Mouse (Mus musculus): Measurements from ENCODE around the gene Ryr1. TPM values are rescaled to one million over a fixed set of nuclear protein-coding genes. Genes with fewer than 3 reads are reported as not detected.
A peak's percentile ranks its signal among the peaks of the same experiment; 100 is the strongest.

Ryr1 gene
- polyA plus RNA-seq (2012; rRNA removed): 0.03 and 0.05 TPM in 2 replicates

DNA sequence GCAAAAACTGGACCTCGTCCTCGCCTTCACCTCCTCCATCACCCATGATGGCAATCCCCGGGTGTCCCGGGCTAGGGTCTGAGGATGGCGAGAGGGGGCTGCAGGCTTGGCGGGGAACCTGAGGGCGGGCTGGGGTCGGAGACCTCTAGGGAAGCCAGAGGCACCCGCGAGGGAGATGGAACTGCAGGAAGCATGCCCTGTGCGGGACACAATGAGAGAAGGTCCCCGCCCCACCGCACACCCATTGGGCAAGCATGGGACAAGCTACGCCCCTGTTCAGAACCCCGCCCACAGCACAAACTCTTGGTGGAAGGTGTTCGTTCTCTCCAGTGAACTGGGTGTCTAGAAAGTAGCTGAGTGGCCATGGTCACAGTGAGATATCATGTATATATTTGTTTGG lies at the start of gene Ryr1:
Ryr1 (minus strand) TSS at position 210 of the 400 bp plus-strand sequence.
- WGBS: 1% methylated on average over 16 of the region's 16 CpGs
- 0 out of 2 replicates have a peak within 1 kb of the TSS, but pooled peaks have one; percentile 6 for H3K4me3 ChIP-seq (ENCODE audit: low read depth, low read length)

DNA sequence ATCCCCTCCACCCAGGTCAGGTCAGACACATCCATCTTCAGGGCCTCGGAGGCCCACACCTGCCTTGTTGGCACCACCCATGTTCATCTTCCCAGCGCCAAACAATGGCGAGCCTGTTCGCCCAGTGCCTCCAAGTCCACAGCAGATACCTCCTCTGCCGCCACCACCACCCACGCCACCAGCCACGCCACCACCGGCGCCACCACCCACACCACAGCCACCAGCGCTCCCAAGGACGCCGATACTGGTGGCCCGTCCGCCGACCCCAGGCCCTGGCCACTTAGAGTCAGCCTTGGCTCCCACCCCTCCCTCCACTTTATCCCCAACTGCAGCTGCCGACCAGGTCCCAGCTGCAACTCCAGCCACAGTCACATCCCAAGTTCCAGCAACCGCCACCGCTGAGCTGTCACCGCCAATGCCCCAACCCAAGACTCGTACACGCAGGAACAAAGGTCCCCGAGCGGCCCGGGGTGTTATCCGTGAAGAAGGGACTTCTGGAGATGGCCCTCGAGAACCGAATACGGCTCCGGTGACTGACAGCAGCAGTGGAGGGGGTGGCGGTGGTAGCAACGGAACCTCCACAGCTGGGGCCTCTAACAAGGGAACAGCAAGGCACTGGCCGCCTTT lies 47.5 kb upstream of the Ryr1 start:
- H3K27me3 ChIP-seq (ENCODE audit: control insufficient read depth, insufficient read depth, low read length): peaks cover 34% of the 10 kb centered on the region
- peaks cover 34% of the 10 kb centered on the region for H3K36me3 ChIP-seq (ENCODE audit: control insufficient read depth, insufficient read depth, low read length)
- TF ChIP-seq CTCF (IDR thresholded peaks at IDR 0.05; ENCODE audit: extremely low read depth, insufficient read length, insufficient replicate concordance, low read depth, low read length) (no peak), POLR2A (IDR thresholded peaks at IDR 0.05; ENCODE audit: low read depth, low read length) (no peak)
- no peak overlapping the region for H3K4me3 ChIP-seq (ENCODE audit: low read depth, low read length)
- 68% methylated on average over 32 of the region's 32 CpGs for WGBS
- H3K27ac ChIP-seq (ENCODE audit: insufficient read depth, low read depth, low read length): no peak overlapping the region
- peaks cover 20% of the 10 kb centered on the region for H3K4me1 ChIP-seq (ENCODE audit: control insufficient read depth, insufficient read depth, insufficient read length, low read length)

More for the DNA sequence above, at the start of gene Ryr1:
- no peaks in the 10 kb centered on the region; the same call in 1 of the 2 replicates for H3K27me3 ChIP-seq (ENCODE audit: control insufficient read depth, insufficient read depth, low read length)
- peaks cover 3% of the 10 kb centered on the region; the same call in 1 of the 2 replicates for H3K4me1 ChIP-seq (ENCODE audit: control insufficient read depth, insufficient read depth, insufficient read length, low read length)
- H3K36me3 ChIP-seq (ENCODE audit: control insufficient read depth, insufficient read depth, low read length): no peaks in the 10 kb centered on the region
- TF ChIP-seq POLR2A (IDR thresholded peaks at IDR 0.05; ENCODE audit: low read depth, low read length): no peak
- TF ChIP-seq CTCF (IDR thresholded peaks at IDR 0.05; ENCODE audit: extremely low read depth, insufficient read length, insufficient replicate concordance, low read depth, low read length): no peak
- H3K27ac ChIP-seq (ENCODE audit: insufficient read depth, low read depth, low read length): no peak within 1 kb of the TSS

DNA sequence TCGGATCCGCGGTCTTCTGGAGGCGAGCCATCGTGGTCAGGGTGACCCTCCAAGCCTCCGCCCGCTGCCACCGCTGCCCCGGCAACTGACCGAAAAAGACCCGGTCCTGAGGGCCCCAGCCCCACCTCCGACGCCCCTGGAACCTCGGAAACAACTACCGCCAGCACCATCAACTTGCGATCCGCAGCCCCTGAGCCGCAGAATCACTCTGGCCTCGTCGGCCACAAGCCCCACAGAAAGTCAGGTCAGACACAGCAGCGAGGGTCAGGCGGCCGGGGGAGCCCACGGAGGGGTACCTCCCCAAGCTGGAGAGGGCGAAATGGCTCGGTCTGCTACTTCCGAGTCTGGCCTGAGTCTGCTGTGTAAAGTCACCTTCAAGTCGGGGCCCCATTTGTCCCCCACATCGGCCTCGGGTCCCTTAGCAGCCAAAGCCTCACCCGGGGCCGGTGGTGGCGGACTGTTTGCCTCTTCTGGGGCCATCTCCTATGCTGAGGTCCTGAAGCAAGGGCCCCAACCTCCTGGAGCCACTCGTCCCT lies 46.7 kb upstream of the Ryr1 start:
- Histone ChIP-seq H3K4me1 (ENCODE audit: control insufficient read depth, insufficient read depth, insufficient read length, low read length) (peaks cover 20% of the 10 kb centered on the region), H3K27me3 (ENCODE audit: control insufficient read depth, insufficient read depth, low read length) (peaks cover 34% of the 10 kb centered on the region), H3K4me3 (ENCODE audit: low read depth, low read length) (peak overlapping the region; percentile 81), H3K27ac (ENCODE audit: insufficient read depth, low read depth, low read length) (no peak overlapping the region), H3K36me3 (ENCODE audit: control insufficient read depth, insufficient read depth, low read length) (peaks cover 31% of the 10 kb centered on the region)
- WGBS: 7% methylated on average over 34 of the region's 34 CpGs
- TF ChIP-seq POLR2A (IDR thresholded peaks at IDR 0.05; ENCODE audit: low read depth, low read length) (no peak), CTCF (IDR thresholded peaks at IDR 0.05; ENCODE audit: extremely low read depth, insufficient read length, insufficient replicate concordance, low read depth, low read length) (no peak)

DNA sequence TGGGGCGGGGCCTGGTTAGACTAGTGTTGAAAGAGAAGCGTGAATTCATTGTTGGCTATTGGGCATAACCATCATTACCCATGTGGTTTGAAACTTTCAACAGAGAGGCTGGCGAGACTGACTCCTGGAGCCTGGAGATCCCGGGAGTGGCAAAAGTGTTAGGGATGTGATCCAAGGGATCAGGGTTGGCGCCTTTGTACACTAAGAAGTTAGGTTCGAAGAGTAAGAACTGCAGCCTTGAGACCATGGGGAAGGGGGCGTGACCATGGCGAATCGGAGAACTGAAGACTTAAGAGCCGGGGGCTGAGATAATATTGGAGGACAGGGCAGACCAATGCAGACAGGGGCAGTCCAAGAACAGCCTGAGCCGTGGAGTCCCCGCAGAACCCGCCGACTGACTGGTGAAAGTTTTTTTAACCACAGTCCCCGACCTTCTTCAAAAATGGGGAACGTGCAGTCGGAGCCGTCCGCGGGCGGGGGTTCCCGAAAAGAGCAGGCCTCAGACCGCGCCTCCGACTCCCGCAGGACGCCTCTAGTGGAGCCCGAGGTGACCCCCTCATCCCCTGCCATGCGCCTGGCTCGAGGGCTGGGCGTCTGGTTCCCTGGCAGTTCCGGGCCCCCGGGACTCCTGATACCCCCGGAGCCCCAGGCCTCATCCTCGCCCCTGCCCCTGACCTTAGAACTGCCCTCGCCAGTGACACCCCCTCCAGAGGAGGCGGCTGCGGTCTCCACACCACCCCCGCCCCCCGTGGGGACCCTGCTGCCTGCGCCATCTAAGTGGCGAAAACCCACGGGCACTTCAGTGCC lies 46.0 kb upstream of the Ryr1 start:
- peaks cover 34% of the 10 kb centered on the region for H3K27me3 ChIP-seq (ENCODE audit: control insufficient read depth, insufficient read depth, low read length)
- peak overlapping the region; percentile 81 for H3K4me3 ChIP-seq (ENCODE audit: low read depth, low read length)
- H3K36me3 ChIP-seq (ENCODE audit: control insufficient read depth, insufficient read depth, low read length): peaks cover 26% of the 10 kb centered on the region
- H3K4me1 ChIP-seq (ENCODE audit: control insufficient read depth, insufficient read depth, insufficient read length, low read length): peaks cover 20% of the 10 kb centered on the region
- whole genome bisulfite sequencing: 2% methylated on average over 43 of the region's 43 CpGs
- TF ChIP-seq POLR2A (IDR thresholded peaks at IDR 0.05; ENCODE audit: low read depth, low read length) (no peak), CTCF (IDR thresholded peaks at IDR 0.05; ENCODE audit: extremely low read depth, insufficient read length, insufficient replicate concordance, low read depth, low read length) (no peak)
- no peak overlapping the region for H3K27ac ChIP-seq (ENCODE audit: insufficient read depth, low read depth, low read length)

DNA sequence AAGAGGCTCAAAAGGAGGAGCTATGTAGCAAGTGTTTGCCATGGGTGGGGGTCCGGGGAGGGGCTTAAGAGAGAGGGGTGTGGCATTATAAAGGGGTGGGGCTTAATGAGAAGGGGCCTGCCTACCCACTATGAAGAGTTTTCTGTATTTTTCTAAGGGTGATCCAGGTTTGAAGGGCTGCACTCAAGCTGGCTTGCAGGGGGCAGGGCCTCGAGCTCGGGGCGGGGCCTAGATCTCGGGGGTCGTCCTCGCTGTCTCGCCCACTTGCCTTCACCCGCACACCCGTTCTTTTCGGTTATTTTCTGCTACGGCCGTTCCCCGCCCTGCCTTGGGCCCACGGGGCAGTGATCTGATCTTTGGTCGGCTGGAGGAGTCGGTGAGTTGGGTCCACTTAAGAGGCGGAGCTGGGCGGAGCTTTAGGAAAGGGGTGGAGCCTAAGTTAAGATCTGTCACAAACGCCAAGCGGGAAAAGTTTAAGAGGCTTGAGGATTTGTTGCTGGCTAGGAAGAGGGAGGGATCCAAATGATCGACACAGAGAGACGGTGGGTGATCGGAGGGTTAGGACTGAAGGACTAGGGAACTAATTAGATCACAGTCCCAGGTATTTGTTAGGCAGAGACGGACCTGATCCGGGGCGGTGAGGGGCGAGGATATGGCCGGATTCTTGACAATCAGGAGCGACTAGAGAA lies 45.2 kb upstream of the Ryr1 start, which contains the start of the genes Ggn and Spred3:
Ggn (plus strand) TSS at position 145 of the 689 bp plus-strand sequence.
Spred3 (minus strand) TSS at position 346 of the 689 bp plus-strand sequence.
- WGBS: 2% methylated on average over 30 of the region's 30 CpGs
- TF ChIP-seq CTCF (IDR thresholded peaks at IDR 0.05; ENCODE audit: extremely low read depth, insufficient read length, insufficient replicate concordance, low read depth, low read length): no peak
- TF ChIP-seq POLR2A (IDR thresholded peaks at IDR 0.05; ENCODE audit: low read depth, low read length): peak; percentile 53; the same call in 1 of the 2 replicates
- no peak within 1 kb of the TSS; the same call in 1 of the 2 replicates for H3K27ac ChIP-seq (ENCODE audit: insufficient read depth, low read depth, low read length)
- H3K4me3 ChIP-seq (ENCODE audit: low read depth, low read length): peak within 1 kb of the TSS; percentile 81
- peaks cover 34% of the 10 kb centered on the region for H3K27me3 ChIP-seq (ENCODE audit: control insufficient read depth, insufficient read depth, low read length)
- H3K4me1 ChIP-seq (ENCODE audit: control insufficient read depth, insufficient read depth, insufficient read length, low read length): peaks cover 20% of the 10 kb centered on the region
- H3K36me3 ChIP-seq (ENCODE audit: control insufficient read depth, insufficient read depth, low read length): peaks cover 18% of the 10 kb centered on the region

DNA sequence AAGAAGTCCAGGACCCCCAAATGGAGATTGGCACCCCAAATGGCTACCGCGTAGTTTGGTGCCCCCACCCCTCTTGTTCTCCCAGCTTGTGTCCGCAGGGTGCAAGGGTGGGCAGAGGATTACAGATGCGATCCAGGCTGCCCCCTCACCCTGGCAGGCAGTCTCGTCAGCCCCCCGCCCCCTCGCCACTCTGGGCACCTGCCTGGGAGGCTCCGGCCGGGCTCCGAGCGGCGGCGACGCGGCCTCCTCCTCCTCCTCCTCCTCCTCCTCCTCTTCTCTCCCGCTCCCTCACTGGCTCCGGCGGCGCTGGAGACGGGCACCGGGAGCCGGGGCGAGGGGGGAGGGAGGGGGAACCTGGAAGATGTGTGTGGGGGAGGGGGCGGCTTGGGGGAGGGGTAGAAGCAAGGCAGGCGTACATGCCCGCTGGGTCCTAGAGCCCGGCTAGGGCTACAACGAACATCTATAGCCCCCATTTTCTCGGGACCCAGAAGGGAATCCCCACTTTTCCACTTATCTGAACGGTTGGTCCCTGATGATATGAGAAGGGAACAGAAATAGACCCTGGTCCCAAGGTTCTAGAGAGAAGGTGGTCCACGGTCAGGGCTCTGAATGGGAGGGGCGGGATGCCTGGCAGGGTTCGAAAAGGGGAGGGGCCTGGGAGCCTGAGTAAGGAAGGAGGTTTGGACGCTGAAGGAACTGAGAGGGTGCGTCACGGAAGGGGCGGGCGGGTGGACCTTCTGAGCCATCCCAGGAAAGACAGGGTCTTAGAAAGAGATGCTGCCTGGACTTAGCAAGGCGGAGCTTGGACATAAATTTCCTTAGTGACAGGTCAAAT lies 44.5 kb upstream of the Ryr1 start:
- under 1% methylated on average over 30 of the region's 39 CpGs for whole genome bisulfite sequencing
- H3K4me3 ChIP-seq (ENCODE audit: low read depth, low read length): peak overlapping the region; percentile 81
- H3K27ac ChIP-seq (ENCODE audit: insufficient read depth, low read depth, low read length): no peak overlapping the region
- peaks cover 11% of the 10 kb centered on the region for H3K36me3 ChIP-seq (ENCODE audit: control insufficient read depth, insufficient read depth, low read length)
- H3K27me3 ChIP-seq (ENCODE audit: control insufficient read depth, insufficient read depth, low read length): peaks cover 34% of the 10 kb centered on the region
- TF ChIP-seq CTCF (IDR thresholded peaks at IDR 0.05; ENCODE audit: extremely low read depth, insufficient read length, insufficient replicate concordance, low read depth, low read length): no peak
- TF ChIP-seq POLR2A (IDR thresholded peaks at IDR 0.05; ENCODE audit: low read depth, low read length): no peak
- H3K4me1 ChIP-seq (ENCODE audit: control insufficient read depth, insufficient read depth, insufficient read length, low read length): peaks cover 20% of the 10 kb centered on the region
